In the genomic region with DNA sequence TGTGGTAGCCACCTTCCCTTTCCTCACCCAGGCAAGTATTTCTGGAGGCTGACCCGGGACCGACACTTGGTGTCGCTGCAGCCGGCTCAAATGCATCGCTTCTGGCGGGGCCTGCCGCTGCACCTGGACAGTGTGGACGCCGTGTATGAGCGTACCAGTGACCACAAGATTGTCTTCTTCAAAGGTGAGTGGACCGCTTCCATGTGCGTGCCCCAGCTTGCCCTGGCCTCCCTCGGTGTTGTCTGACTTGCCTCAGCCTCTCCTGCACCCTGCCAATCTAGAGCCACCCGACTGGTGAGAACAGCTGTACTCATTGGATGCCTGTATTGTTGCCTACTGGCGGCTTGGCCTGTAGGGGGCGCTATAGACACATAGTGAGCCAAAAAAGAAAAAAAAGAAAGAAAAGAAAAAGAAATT, we compare ENCODE assay signal across 10 mouse cellular contexts. TPM values are rescaled to one million over a fixed set of nuclear protein-coding genes. Genes with fewer than 3 reads are reported as not detected.
A peak's percentile ranks its signal among the peaks of the same experiment; 100 is the strongest.
DNase-seq lines count a peak whose midpoint lies in the region; ATAC-seq lines count a peak whose summit lies in the region.
"Had no signal": no experiment of that assay in that cellular context is flagged by ENCODE, and none has a peak within 500 bp of the region (broad histone marks: within the 10 kb centered on the region; RNA-seq: fewer than 3 reads in every experiment).

No protein-coding gene starts in this region.

- peak; percentile 56 for ATAC-seq in intestine, embryonic 15.5 days
- ATAC-seq in frontal cortex, adult (ENCODE audit: low TSS enrichment) = no peak

- no peak overlapping the region for H3K27ac ChIP-seq in intestine, embryonic 15.5 days
- H3K27ac ChIP-seq: liver, embryonic 13.5 days had no signal

- H3K9me3 ChIP-seq in intestine, embryonic 15.5 days = no peaks in the 10 kb centered on the region
- H3K9me3 ChIP-seq: liver, embryonic 13.5 days had no signal

- WGBS in intestine, embryonic 15.5 days = 42% methylated on average over 16 of the region's 16 CpGs

- no peaks in the 10 kb centered on the region for H3K4me1 ChIP-seq in intestine, embryonic 15.5 days (replicated peaks)
- H3K4me1 ChIP-seq: liver, embryonic 13.5 days had no signal

- H3K4me2 ChIP-seq in intestine, embryonic 15.5 days (replicated peaks) = peak overlapping the region; percentile 26; the same call in 1 of the 2 replicates
- H3K4me2 ChIP-seq: liver, embryonic 13.5 days had no signal

- H3K4me3 ChIP-seq in intestine, embryonic 15.5 days (replicated peaks) = no peak overlapping the region
- H3K4me3 ChIP-seq: erythroblast, embryonic 14.5 days; liver, embryonic 13.5 days had no signal

- H3K27me3 ChIP-seq in intestine, embryonic 15.5 days (replicated peaks) = no peaks in the 10 kb centered on the region
- H3K27me3 ChIP-seq: liver, embryonic 13.5 days had no signal

- no peak overlapping the region for H3K9ac ChIP-seq in intestine, embryonic 15.5 days
- H3K9ac ChIP-seq: liver, embryonic 13.5 days had no signal

- peak; percentile 18 for DNase-seq in cerebellum, adult 9-11 months
- no peak for DNase-seq in cerebellum, adult 11-12 months
- peak; percentile 34 for DNase-seq in ovary, postnatal 36 days (ENCODE audit: low spot score)
- DNase-seq in ovary, postnatal 14 days (ENCODE audit: low spot score) = no peak
- peak; percentile 46 for DNase-seq in retina, embryonic 14.5 days (ENCODE audit: low spot score)
- no peak for DNase-seq in left cerebral cortex, adult 11 months (ENCODE audit: low spot score)
- DNase-seq: liver, embryonic 13.5 days had no signal

- no peaks in the 10 kb centered on the region; the same call in 1 of the 2 replicates for H3K36me3 ChIP-seq in intestine, embryonic 15.5 days
- H3K36me3 ChIP-seq: liver, embryonic 13.5 days had no signal

RNA-seq across cellular contexts. Expression of gene Mmp17, which starts 18.1 kb away (rescaled TPM):
- 4.0 and 4.6 TPM in 2 replicates for polyA plus RNA-seq in intestine, embryonic 15.5 days (2015; fragmentation: Nextera tagmentation; extraction: Ambion mirVana)

Comparison
In these comparisons a context has a peak if more than half of its experiments do, and no peak if none do; other contexts are left out.
1. DNase-seq: peak in cerebellum, adult 9-11 months (single experiment), ovary, postnatal 36 days (single experiment) and retina, embryonic 14.5 days (single experiment); none in cerebellum, adult 11-12 months (single experiment), ovary, postnatal 14 days (single experiment) and left cerebral cortex, adult 11 months (single experiment).